Mouse (Mus musculus) adrenal gland, adult 8-10 months (tissue): ENCODE measurements at regions not wholly inside any gene's neighbourhood (a gene's known extent, or its start where the extent isn't known, plus 50 kb on each side); places are given as distances from the start of the nearest gene placed in this dataset.

Source experiments
- DNase-seq: peaks from one replicate; pipeline ENCODE4 v3.0.0; 2022

- DNase-seq, result no peak
Observed at GRCm38 (mm10) chr8:40186715-40187583, 487.9 kb upstream of the Adam24 start.

GRCm38 (mm10) chr8:40187584-40187934 lies 487.3 kb upstream of the Adam24 start:
- DNase-seq, result no peak

- no peak for DNase-seq
Observed at GRCm38 (mm10) chr8:40192266-40192665, 482.6 kb upstream of the Adam24 start.

GRCm38 (mm10) chr8:40193148-40193547 lies 481.7 kb upstream of the Adam24 start:
- no peak for DNase-seq

- no peak for DNase-seq
Observed at GRCm38 (mm10) chr8:40210871-40211270, 464.0 kb upstream of the Adam24 start.

GRCm38 (mm10) chr8:40223521-40223920 lies 451.4 kb upstream of the Adam24 start:
- no peak for DNase-seq

- DNase-seq, result no peak
Observed at GRCm38 (mm10) chr8:40227262-40227661, 447.6 kb upstream of the Adam24 start.
